Mouse (Mus musculus): ENCODE measurements around the gene Prkn. TPM values are rescaled to one million over a fixed set of nuclear protein-coding genes. Genes with fewer than 3 reads are reported as not detected.

The Prkn gene
- polyA plus RNA-seq, 1 experiment, result 21.7 TPM

DNA sequence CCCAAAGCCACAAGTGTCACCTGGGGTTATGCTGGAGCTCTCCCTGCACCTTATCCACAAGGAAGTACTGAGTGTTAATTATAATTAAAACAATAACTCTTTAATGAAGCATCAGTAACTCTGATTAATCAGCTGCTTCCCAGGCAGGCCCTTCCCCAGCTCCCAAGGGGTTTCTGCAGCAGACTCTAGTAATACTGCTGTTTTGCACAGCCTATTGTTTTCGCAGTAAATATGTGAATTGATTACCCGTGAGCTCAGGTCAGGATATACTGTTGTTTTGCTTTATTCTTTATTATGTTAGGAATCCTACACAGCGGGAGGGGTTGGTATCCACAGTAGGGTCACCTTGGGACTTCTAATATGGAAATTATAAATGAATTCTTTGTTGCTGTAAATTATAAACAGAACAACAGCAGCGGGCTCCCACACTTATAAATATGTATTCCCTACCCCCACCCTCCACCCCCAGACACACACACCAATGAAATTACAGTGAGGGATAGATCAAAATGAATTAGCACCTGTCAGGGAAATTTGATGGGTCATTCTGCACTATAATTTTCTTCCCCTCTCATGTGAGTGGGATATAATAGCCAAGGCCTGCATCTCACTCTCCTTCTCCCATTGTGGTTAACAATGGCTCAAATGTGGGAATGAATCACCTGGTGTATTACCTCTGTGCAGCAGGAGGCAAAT lies 701.9 kb downstream of the Prkn start:
- TF ChIP-seq POLR2A (IDR thresholded peaks at IDR 0.05; ENCODE audit: extremely low read depth, insufficient read depth, low read length), result no peak
- TF ChIP-seq CTCF (IDR thresholded peaks at IDR 0.05; ENCODE audit: extremely low read depth, insufficient read depth, low read length), result no peak
- H3K4me1 ChIP-seq (ENCODE audit: control insufficient read depth, insufficient read depth, low read length), result no peaks in the 10 kb centered on the region
- H3K27ac ChIP-seq (ENCODE audit: insufficient read depth, low read length), result no peak overlapping the region

GRCm38 (mm10) chr17:11550562-11550961 lies 710.4 kb downstream of the Prkn start:
- Histone ChIP-seq H3K27ac (ENCODE audit: insufficient read depth, low read length) (no peak overlapping the region), H3K4me3 (ENCODE audit: insufficient read depth, low read length) (no peak overlapping the region), H3K4me1 (ENCODE audit: control insufficient read depth, insufficient read depth, low read length) (no peaks in the 10 kb centered on the region)
- TF ChIP-seq POLR2A (IDR thresholded peaks at IDR 0.05; ENCODE audit: extremely low read depth, insufficient read depth, low read length) (no peak), CTCF (IDR thresholded peaks at IDR 0.05; ENCODE audit: extremely low read depth, insufficient read depth, low read length) (no peak)

More for the DNA sequence above, 701.9 kb downstream of the Prkn start:
- no peak overlapping the region for H3K4me3 ChIP-seq (ENCODE audit: insufficient read depth, low read length)

DNA sequence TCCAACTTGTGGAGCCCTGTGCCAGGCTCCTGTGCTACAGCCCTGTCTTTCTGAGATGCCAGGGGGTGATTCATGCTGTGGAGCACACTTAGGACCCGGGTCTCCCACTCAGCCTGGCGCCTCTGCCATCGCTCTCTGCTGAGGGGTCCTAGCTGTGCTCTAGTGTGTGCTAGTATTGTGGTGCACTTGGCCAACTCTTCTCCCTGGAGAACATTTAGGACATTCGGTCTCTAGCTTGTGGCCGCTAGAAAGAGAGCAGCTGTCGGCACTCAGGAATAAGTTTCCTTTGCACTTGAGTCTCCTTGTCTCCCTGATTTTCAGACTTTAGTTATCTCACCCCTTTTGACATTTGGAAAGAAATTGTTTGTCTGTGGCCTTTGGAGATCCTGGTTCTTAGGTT lies 725.5 kb downstream of the Prkn start:
- no peak for TF ChIP-seq POLR2A (IDR thresholded peaks at IDR 0.05; ENCODE audit: extremely low read depth, insufficient read depth, low read length)
- TF ChIP-seq CTCF (IDR thresholded peaks at IDR 0.05; ENCODE audit: extremely low read depth, insufficient read depth, low read length), result no peak
- Histone ChIP-seq H3K27ac (ENCODE audit: insufficient read depth, low read length) (no peak overlapping the region), H3K4me3 (ENCODE audit: insufficient read depth, low read length) (no peak overlapping the region), H3K4me1 (ENCODE audit: control insufficient read depth, insufficient read depth, low read length) (no peaks in the 10 kb centered on the region)

GRCm38 (mm10) chr17:11570392-11570791 lies 730.2 kb downstream of the Prkn start:
- TF ChIP-seq CTCF (IDR thresholded peaks at IDR 0.05; ENCODE audit: extremely low read depth, insufficient read depth, low read length), result no peak
- H3K4me1 ChIP-seq (ENCODE audit: control insufficient read depth, insufficient read depth, low read length), result peaks cover 9% of the 10 kb centered on the region
- no peak overlapping the region for H3K27ac ChIP-seq (ENCODE audit: insufficient read depth, low read length)
- H3K4me3 ChIP-seq (ENCODE audit: insufficient read depth, low read length), result no peak overlapping the region

DNA sequence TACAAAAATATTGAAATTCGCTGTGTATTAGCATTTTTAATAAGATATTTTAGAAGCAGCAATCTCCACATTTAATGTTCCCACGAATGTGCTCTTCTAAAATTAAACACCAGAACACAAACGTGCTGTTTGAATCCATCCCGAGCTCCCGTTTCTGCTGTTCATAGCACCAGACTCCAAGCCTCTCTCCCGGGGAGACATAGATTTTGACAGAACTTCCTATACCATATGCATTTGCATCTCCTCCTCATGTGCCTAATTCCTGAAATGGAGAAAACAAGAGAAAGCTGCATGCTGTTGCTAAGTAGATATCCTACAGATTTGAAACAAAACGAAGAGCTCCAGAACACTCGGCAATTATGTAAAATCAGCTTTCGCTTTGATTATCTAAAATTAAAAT lies 733.5 kb downstream of the Prkn start:
- Histone ChIP-seq H3K4me1 (ENCODE audit: control insufficient read depth, insufficient read depth, low read length) (peaks cover 9% of the 10 kb centered on the region), H3K4me3 (ENCODE audit: insufficient read depth, low read length) (no peak overlapping the region), H3K27ac (ENCODE audit: insufficient read depth, low read length) (no peak overlapping the region)
- TF ChIP-seq CTCF (IDR thresholded peaks at IDR 0.05; ENCODE audit: extremely low read depth, insufficient read depth, low read length) (no peak), POLR2A (IDR thresholded peaks at IDR 0.05; ENCODE audit: extremely low read depth, insufficient read depth, low read length) (no peak)

DNA sequence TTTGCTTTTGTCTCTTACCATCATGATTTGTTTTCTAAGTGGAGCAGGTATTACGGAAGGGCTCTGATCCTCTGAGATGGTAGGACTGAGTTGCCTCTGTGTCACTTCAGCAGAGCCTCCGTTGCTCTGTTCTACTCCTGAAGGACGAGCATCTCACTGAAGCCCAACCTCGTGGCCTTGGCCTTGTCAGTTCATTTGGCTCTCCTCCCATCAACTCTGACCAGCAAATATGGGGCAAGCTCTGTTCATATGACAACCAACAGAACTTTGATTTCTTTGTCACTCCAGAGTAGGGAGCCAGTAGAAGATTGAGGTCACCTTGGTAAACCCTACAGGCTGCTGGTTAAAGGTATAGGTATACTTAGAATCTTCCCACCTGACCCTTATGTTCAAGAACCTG lies 745.3 kb downstream of the Prkn start:
- H3K4me1 ChIP-seq (ENCODE audit: control insufficient read depth, insufficient read depth, low read length), result no peaks in the 10 kb centered on the region
- H3K4me3 ChIP-seq (ENCODE audit: insufficient read depth, low read length), result no peak overlapping the region
- no peak for TF ChIP-seq CTCF (IDR thresholded peaks at IDR 0.05; ENCODE audit: extremely low read depth, insufficient read depth, low read length)
- no peak overlapping the region for H3K27ac ChIP-seq (ENCODE audit: insufficient read depth, low read length)

- no peak overlapping the region for H3K4me3 ChIP-seq (ENCODE audit: insufficient read depth, low read length)
- no peak overlapping the region for H3K27ac ChIP-seq (ENCODE audit: insufficient read depth, low read length)
- H3K4me1 ChIP-seq (ENCODE audit: control insufficient read depth, insufficient read depth, low read length), result peaks cover 4% of the 10 kb centered on the region
- TF ChIP-seq CTCF (IDR thresholded peaks at IDR 0.05; ENCODE audit: extremely low read depth, insufficient read depth, low read length) (no peak), POLR2A (IDR thresholded peaks at IDR 0.05; ENCODE audit: extremely low read depth, insufficient read depth, low read length) (no peak)
Observed at GRCm38 (mm10) chr17:11607931-11608330, 767.7 kb downstream of the Prkn start.

- Histone ChIP-seq H3K4me1 (ENCODE audit: control insufficient read depth, insufficient read depth, low read length) (peaks cover 4% of the 10 kb centered on the region), H3K27ac (ENCODE audit: insufficient read depth, low read length) (no peak overlapping the region), H3K4me3 (ENCODE audit: insufficient read depth, low read length) (no peak overlapping the region)
- TF ChIP-seq CTCF (IDR thresholded peaks at IDR 0.05; ENCODE audit: extremely low read depth, insufficient read depth, low read length) (peak; percentile 87), POLR2A (IDR thresholded peaks at IDR 0.05; ENCODE audit: extremely low read depth, insufficient read depth, low read length) (no peak)
Observed at GRCm38 (mm10) chr17:11611459-11611858, 771.3 kb downstream of the Prkn start.

DNA sequence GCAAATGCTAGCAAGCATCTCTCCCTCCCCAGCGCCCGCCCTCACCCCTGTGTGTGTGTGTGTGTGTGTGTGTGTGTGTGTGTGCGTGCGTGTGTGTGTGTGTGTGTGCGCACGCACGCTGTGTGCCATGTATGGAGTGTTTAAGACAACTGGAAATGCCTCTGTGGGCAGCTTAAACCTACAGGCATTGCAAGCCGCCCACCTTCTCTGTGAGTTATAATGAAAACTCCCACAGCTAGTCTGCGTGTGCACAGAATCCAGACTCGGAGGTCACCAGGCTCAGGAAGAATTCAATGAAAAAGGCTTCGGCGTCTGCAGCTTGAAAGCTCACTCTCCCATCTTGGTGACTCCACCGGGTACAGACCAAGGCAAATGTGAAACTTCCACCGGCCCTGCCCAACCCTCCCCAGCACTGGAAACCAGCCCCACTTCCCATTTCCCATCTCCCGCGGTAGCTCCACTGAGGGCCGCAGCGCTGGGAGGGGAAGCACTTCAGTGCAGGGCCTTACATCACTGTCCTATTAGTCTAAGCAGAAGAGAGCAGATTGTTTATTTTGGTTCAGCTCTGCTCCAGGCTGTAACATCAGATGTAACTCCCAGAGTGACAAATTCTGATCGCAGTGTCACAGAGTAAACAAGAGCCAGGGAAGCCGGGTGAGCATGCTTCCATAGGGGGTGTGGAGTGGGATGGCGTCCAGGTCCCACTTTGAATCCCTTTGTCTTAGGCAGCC lies 772.8 kb downstream of the Prkn start:
- H3K27ac ChIP-seq (ENCODE audit: insufficient read depth, low read length), result no peak overlapping the region
- H3K4me1 ChIP-seq (ENCODE audit: control insufficient read depth, insufficient read depth, low read length), result peaks cover 5% of the 10 kb centered on the region
- no peak overlapping the region for H3K4me3 ChIP-seq (ENCODE audit: insufficient read depth, low read length)
- TF ChIP-seq POLR2A (IDR thresholded peaks at IDR 0.05; ENCODE audit: extremely low read depth, insufficient read depth, low read length), result no peak
- TF ChIP-seq CTCF (IDR thresholded peaks at IDR 0.05; ENCODE audit: extremely low read depth, insufficient read depth, low read length), result no peak

GRCm38 (mm10) chr17:11617552-11617951 lies 777.4 kb downstream of the Prkn start:
- H3K4me3 ChIP-seq (ENCODE audit: insufficient read depth, low read length), result no peak overlapping the region
- H3K27ac ChIP-seq (ENCODE audit: insufficient read depth, low read length), result no peak overlapping the region
- peaks cover 6% of the 10 kb centered on the region for H3K4me1 ChIP-seq (ENCODE audit: control insufficient read depth, insufficient read depth, low read length)
- no peak for TF ChIP-seq CTCF (IDR thresholded peaks at IDR 0.05; ENCODE audit: extremely low read depth, insufficient read depth, low read length)
- TF ChIP-seq POLR2A (IDR thresholded peaks at IDR 0.05; ENCODE audit: extremely low read depth, insufficient read depth, low read length), result no peak
